Mouse (Mus musculus): ENCODE data around the gene Gpr143. TPM values are rescaled to one million over a fixed set of nuclear protein-coding genes. Genes with fewer than 3 reads are reported as not detected.

The Gpr143 gene
- polyA plus RNA-seq (2012), result not detected in 2 replicates

DNA sequence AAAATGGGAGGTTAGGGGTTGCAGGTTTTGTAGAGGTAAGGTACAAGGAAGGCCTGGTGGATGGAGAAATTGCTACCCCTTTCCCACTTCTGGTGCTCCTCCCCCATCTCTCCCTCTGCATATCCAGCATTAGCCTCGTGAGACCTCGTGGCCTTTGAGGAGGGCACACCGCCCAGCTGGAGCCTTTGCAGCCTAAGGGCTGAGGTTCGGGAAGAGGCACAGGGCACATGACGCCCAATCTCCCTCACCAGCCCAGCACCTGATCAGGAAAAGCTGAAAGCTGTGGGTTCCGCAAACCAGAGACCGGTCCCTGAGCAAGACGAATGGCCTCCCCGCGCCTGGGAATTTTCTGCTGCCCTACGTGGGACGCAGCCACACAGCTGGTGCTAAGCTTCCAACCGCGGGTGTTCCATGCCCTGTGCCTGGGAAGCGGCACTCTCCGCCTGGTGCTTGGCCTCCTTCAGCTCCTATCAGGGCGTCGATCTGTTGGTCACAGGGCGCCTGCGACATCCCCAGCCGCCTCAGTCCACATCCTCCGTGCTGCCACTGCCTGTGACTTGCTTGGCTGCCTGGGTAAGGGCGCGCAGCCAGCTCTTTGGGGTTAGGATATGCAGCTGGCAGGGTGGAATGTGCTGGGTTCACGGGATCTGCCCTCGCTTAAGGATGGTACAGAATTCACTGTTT is at the start of gene Gpr143:
Gene Gpr143, plus strand, starts transcription at position 202 of the 684 bp plus-strand sequence.
- H3K9me3 ChIP-seq (ENCODE audit: control insufficient read depth, low read length), result no peaks in the 10 kb centered on the region
- H3K4me1 ChIP-seq (ENCODE audit: control insufficient read depth), result no peaks in the 10 kb centered on the region
- H3K27me3 ChIP-seq (ENCODE audit: control insufficient read depth), result peaks cover 10% of the 10 kb centered on the region
- H3K36me3 ChIP-seq (ENCODE audit: control insufficient read depth), result no peaks in the 10 kb centered on the region
- TF ChIP-seq GATA1 (IDR thresholded peaks at IDR 0.05; ENCODE audit: low read length), result no peak
- TF ChIP-seq TAL1 (IDR thresholded peaks at IDR 0.05; ENCODE audit: low read length), result no peak
- H3K4me3 ChIP-seq (replicated peaks), result no peak within 1 kb of the TSS

- H3K36me3 ChIP-seq (ENCODE audit: control insufficient read depth), result no peaks in the 10 kb centered on the region
- H3K4me3 ChIP-seq (replicated peaks), result no peak overlapping the region
- H3K4me1 ChIP-seq (ENCODE audit: control insufficient read depth), result peaks cover 12% of the 10 kb centered on the region
- H3K9me3 ChIP-seq (ENCODE audit: control insufficient read depth, low read length), result no peaks in the 10 kb centered on the region
- no peaks in the 10 kb centered on the region for H3K27me3 ChIP-seq (ENCODE audit: control insufficient read depth)
- TF ChIP-seq GATA1 (IDR thresholded peaks at IDR 0.05; ENCODE audit: low read length), result no peak
- TF ChIP-seq TAL1 (IDR thresholded peaks at IDR 0.05; ENCODE audit: low read length), result no peak
Observed at GRCm38 (mm10) chrX:152735283-152735682, 46.4 kb upstream of the Gpr143 start.

DNA sequence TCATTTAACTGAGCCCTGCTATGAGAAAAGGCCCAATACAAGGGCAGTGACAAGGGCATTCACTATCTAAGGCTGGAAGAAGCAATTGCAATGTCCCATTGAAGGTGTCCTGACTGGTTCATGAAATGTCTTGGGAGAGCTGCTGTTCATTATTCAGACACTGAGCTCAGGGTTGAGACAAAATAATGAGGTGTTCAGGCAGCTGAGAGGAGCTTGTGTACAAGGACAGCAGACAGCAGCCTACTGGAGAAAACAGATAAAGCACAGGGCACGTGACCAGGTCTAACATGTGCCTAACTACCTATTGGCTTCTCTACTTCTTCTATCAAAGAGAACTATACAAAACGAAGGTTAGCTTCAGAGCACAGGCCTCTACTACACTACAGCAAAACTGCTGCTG is 43.5 kb upstream of the Gpr143 start:
- Histone ChIP-seq H3K9me3 (ENCODE audit: control insufficient read depth, low read length) (no peaks in the 10 kb centered on the region), H3K4me1 (ENCODE audit: control insufficient read depth) (peaks cover 25% of the 10 kb centered on the region), H3K4me3 (replicated peaks) (no peak overlapping the region), H3K27me3 (ENCODE audit: control insufficient read depth) (no peaks in the 10 kb centered on the region), H3K36me3 (ENCODE audit: control insufficient read depth) (no peaks in the 10 kb centered on the region)
- TF ChIP-seq TAL1 (IDR thresholded peaks at IDR 0.05; ENCODE audit: low read length), result no peak
- TF ChIP-seq GATA1 (IDR thresholded peaks at IDR 0.05; ENCODE audit: low read length), result no peak

GRCm38 (mm10) chrX:152738759-152739368 is 42.9 kb upstream of the Gpr143 start:
- Histone ChIP-seq H3K9me3 (ENCODE audit: control insufficient read depth, low read length) (no peaks in the 10 kb centered on the region), H3K27me3 (ENCODE audit: control insufficient read depth) (no peaks in the 10 kb centered on the region), H3K4me1 (ENCODE audit: control insufficient read depth) (peaks cover 28% of the 10 kb centered on the region), H3K36me3 (ENCODE audit: control insufficient read depth) (no peaks in the 10 kb centered on the region), H3K4me3 (replicated peaks) (no peak overlapping the region)
- TF ChIP-seq TAL1 (IDR thresholded peaks at IDR 0.05; ENCODE audit: low read length) (no peak), GATA1 (IDR thresholded peaks at IDR 0.05; ENCODE audit: low read length) (no peak)

GRCm38 (mm10) chrX:152743642-152744041 is 38.1 kb upstream of the Gpr143 start:
- no peak overlapping the region for H3K4me3 ChIP-seq (replicated peaks)
- H3K36me3 ChIP-seq (ENCODE audit: control insufficient read depth), result no peaks in the 10 kb centered on the region
- H3K4me1 ChIP-seq (ENCODE audit: control insufficient read depth), result peaks cover 32% of the 10 kb centered on the region
- no peaks in the 10 kb centered on the region for H3K9me3 ChIP-seq (ENCODE audit: control insufficient read depth, low read length)
- no peaks in the 10 kb centered on the region for H3K27me3 ChIP-seq (ENCODE audit: control insufficient read depth)
- no peak for TF ChIP-seq TAL1 (IDR thresholded peaks at IDR 0.05; ENCODE audit: low read length)
- no peak for TF ChIP-seq GATA1 (IDR thresholded peaks at IDR 0.05; ENCODE audit: low read length)

DNA sequence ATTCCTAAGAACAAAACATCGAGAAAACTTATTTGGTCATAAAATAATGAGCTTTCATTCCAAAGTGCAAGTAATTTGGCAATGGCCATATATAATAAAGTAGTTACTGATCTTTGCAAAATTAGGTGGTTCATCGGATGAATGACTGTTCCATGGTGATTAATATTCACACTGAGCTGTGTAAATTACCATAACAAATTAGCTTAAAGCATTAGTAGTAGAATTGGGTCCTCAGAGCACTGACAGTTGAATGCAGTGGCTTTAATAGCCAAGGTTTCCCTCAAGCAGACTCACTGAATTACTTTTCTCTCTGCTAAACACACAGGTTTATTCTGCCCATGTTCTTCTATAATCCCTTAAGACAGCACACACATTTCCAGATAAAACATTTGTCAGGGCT is 35.8 kb upstream of the Gpr143 start:
- no peaks in the 10 kb centered on the region for H3K36me3 ChIP-seq (ENCODE audit: control insufficient read depth)
- H3K27me3 ChIP-seq (ENCODE audit: control insufficient read depth), result no peaks in the 10 kb centered on the region
- peaks cover 24% of the 10 kb centered on the region for H3K4me1 ChIP-seq (ENCODE audit: control insufficient read depth)
- no peaks in the 10 kb centered on the region for H3K9me3 ChIP-seq (ENCODE audit: control insufficient read depth, low read length)
- no peak for TF ChIP-seq GATA1 (IDR thresholded peaks at IDR 0.05; ENCODE audit: low read length)
- no peak for TF ChIP-seq TAL1 (IDR thresholded peaks at IDR 0.05; ENCODE audit: low read length)
- no peak overlapping the region for H3K4me3 ChIP-seq (replicated peaks)

GRCm38 (mm10) chrX:152755819-152756218 is 25.9 kb upstream of the Gpr143 start:
- no peak overlapping the region for H3K4me3 ChIP-seq (replicated peaks)
- H3K36me3 ChIP-seq (ENCODE audit: control insufficient read depth), result no peaks in the 10 kb centered on the region
- no peaks in the 10 kb centered on the region for H3K27me3 ChIP-seq (ENCODE audit: control insufficient read depth)
- no peaks in the 10 kb centered on the region for H3K9me3 ChIP-seq (ENCODE audit: control insufficient read depth, low read length)
- TF ChIP-seq TAL1 (IDR thresholded peaks at IDR 0.05; ENCODE audit: low read length), result no peak
- TF ChIP-seq GATA1 (IDR thresholded peaks at IDR 0.05; ENCODE audit: low read length), result no peak
- H3K4me1 ChIP-seq (ENCODE audit: control insufficient read depth), result no peaks in the 10 kb centered on the region; the same call in 1 of the 2 replicates

- no peaks in the 10 kb centered on the region for H3K27me3 ChIP-seq (ENCODE audit: control insufficient read depth)
- TF ChIP-seq GATA1 (IDR thresholded peaks at IDR 0.05; ENCODE audit: low read length) (no peak), TAL1 (IDR thresholded peaks at IDR 0.05; ENCODE audit: low read length) (no peak)
- H3K36me3 ChIP-seq (ENCODE audit: control insufficient read depth), result no peaks in the 10 kb centered on the region
- H3K4me3 ChIP-seq (replicated peaks), result no peak overlapping the region
- no peaks in the 10 kb centered on the region; the same call in 1 of the 2 replicates for H3K4me1 ChIP-seq (ENCODE audit: control insufficient read depth)
- H3K9me3 ChIP-seq (ENCODE audit: control insufficient read depth, low read length), result no peaks in the 10 kb centered on the region
Observed at GRCm38 (mm10) chrX:152756293-152756692, 25.4 kb upstream of the Gpr143 start.

DNA sequence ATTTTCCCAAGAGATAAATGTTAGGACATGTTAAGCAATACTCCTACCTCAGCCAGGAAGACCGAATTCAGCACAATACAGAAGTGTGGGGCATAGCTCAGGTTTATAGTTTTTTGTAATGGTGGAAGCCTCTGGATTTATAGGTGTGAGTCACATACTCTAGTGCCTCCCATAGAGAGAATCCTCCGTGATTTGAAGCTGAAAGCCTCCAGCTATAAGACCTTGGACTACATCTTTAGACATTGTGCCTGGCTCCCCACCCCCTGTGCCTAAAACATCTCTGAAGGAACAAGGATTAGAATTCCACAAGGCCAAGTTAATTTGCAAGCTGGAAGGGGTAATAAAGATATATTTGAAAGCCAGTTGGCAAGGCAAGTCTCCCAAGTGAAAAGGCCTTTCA is 19.3 kb upstream of the Gpr143 start:
- Histone ChIP-seq H3K36me3 (ENCODE audit: control insufficient read depth) (no peaks in the 10 kb centered on the region), H3K27me3 (ENCODE audit: control insufficient read depth) (no peaks in the 10 kb centered on the region), H3K4me1 (ENCODE audit: control insufficient read depth) (no peaks in the 10 kb centered on the region), H3K4me3 (replicated peaks) (no peak overlapping the region), H3K9me3 (ENCODE audit: control insufficient read depth, low read length) (no peaks in the 10 kb centered on the region)
- TF ChIP-seq GATA1 (IDR thresholded peaks at IDR 0.05; ENCODE audit: low read length), result no peak
- no peak for TF ChIP-seq TAL1 (IDR thresholded peaks at IDR 0.05; ENCODE audit: low read length)
